15 mouse cellular contexts compared by ENCODE assay signal in genomic region chr2:25243342-25243741, GRCm38 (mm10). TPM values are rescaled to one million over a fixed set of nuclear protein-coding genes. Genes with fewer than 3 reads are reported as not detected.
DNase-seq lines count a peak whose midpoint lies in the region; ATAC-seq and TF ChIP-seq lines count a peak whose summit lies in the region.
"Had no signal": no experiment of that assay in that cellular context is flagged by ENCODE, and none has a peak within 500 bp of the region (broad histone marks: within the 10 kb centered on the region; RNA-seq: fewer than 3 reads in every experiment).

No protein-coding gene starts in this region.

- H3K36me3 ChIP-seq in embryonic facial prominence, embryonic 13.5 days: peaks cover 26% of the 10 kb centered on the region
- H3K36me3 ChIP-seq in hindbrain, embryonic 12.5 days: peaks cover 36% of the 10 kb centered on the region
- H3K36me3 ChIP-seq in midbrain, embryonic 14.5 days (ENCODE audit: control insufficient read depth, insufficient read depth, low read length): peaks cover 39% of the 10 kb centered on the region

- peak; percentile 17 to 36 for DNase-seq in cerebellum, adult 18-20 months
- no peak for DNase-seq in cerebellum, adult 9-10 months
- DNase-seq in midbrain, embryonic 14.5 days: no peak
- DNase-seq in gastrocnemius, adult 2 months: no peak
- DNase-seq in right cerebral cortex, postnatal 36 days (ENCODE audit: low spot score in 2 of 2): no peak
- DNase-seq in gastrocnemius, postnatal 14 days: no peak
- DNase-seq: kidney, adult 18-20 months; lung, postnatal 36 days had no signal

- TF ChIP-seq CTCF in gastrocnemius, adult 2 months (IDR thresholded peaks at IDR 0.05): no peak

- H3K4me3 ChIP-seq in embryonic facial prominence, embryonic 13.5 days: no peak overlapping the region
- H3K4me3 ChIP-seq in hindbrain, embryonic 12.5 days: peak overlapping the region; percentile 55
- peak overlapping the region; percentile 69 for H3K4me3 ChIP-seq in midbrain, embryonic 14.5 days (replicated peaks; ENCODE audit: low read depth, low read length)
- H3K4me3 ChIP-seq in gastrocnemius, adult 2 months: no peak overlapping the region

- peak overlapping the region; percentile 93 for H3K4me2 ChIP-seq in embryonic facial prominence, embryonic 13.5 days
- H3K4me2 ChIP-seq in hindbrain, embryonic 12.5 days (replicated peaks): peak overlapping the region; percentile 92
- H3K4me2 ChIP-seq in midbrain, embryonic 14.5 days (ENCODE audit: low read length): peak overlapping the region; percentile 82

- no peak overlapping the region for H3K27ac ChIP-seq in embryonic facial prominence, embryonic 13.5 days
- no peak overlapping the region for H3K27ac ChIP-seq in hindbrain, embryonic 12.5 days
- no peak overlapping the region for H3K27ac ChIP-seq in midbrain, embryonic 14.5 days (replicated peaks; ENCODE audit: low read depth, low read length)
- no peak overlapping the region for H3K27ac ChIP-seq in gastrocnemius, adult 2 months
- H3K27ac ChIP-seq: liver, embryonic 12.5 days had no signal

- 80% methylated on average over 8 of the region's 8 CpGs for WGBS in embryonic facial prominence, embryonic 13.5 days
- 79% methylated on average over 8 of the region's 8 CpGs for WGBS in hindbrain, embryonic 12.5 days
- WGBS in midbrain, embryonic 14.5 days: 79% methylated on average over 8 of the region's 8 CpGs

- intact Hi-C loops in gastrocnemius, adult 2 months (cut with DNase I): no loop called here
- intact Hi-C loops in gastrocnemius, postnatal 14 days (cut with DNase I; ENCODE audit: low total_unique reads): loop anchor here (10.0 kb wide), 1 partner anchor 49 kb away; the partner anchor contains the start of gene Tor4a

- H3K9ac ChIP-seq in embryonic facial prominence, embryonic 13.5 days: no peak overlapping the region
- peak overlapping the region; percentile 73; the same call in 1 of the 2 replicates for H3K9ac ChIP-seq in hindbrain, embryonic 12.5 days
- peak overlapping the region; percentile 81 for H3K9ac ChIP-seq in midbrain, embryonic 14.5 days (replicated peaks; ENCODE audit: low read length)

- peaks cover 28% of the 10 kb centered on the region for H3K4me1 ChIP-seq in embryonic facial prominence, embryonic 13.5 days
- peaks cover 26% of the 10 kb centered on the region for H3K4me1 ChIP-seq in hindbrain, embryonic 12.5 days
- peaks cover 19% of the 10 kb centered on the region for H3K4me1 ChIP-seq in midbrain, embryonic 14.5 days (ENCODE audit: control insufficient read depth, insufficient read depth, low read length)

- no peak for ATAC-seq in embryonic facial prominence, embryonic 13.5 days (ENCODE audit: insufficient number of reproducible peaks, insufficient read depth, low FRiP score, low TSS enrichment, low read depth)
- no peak for ATAC-seq in hindbrain, embryonic 12.5 days (ENCODE audit: low FRiP score)
- no peak for ATAC-seq in midbrain, embryonic 14.5 days (ENCODE audit: low FRiP score, low TSS enrichment)

- no peaks in the 10 kb centered on the region for H3K9me3 ChIP-seq in embryonic facial prominence, embryonic 13.5 days
- no peaks in the 10 kb centered on the region for H3K9me3 ChIP-seq in hindbrain, embryonic 12.5 days (replicated peaks)
- H3K9me3 ChIP-seq in midbrain, embryonic 14.5 days (ENCODE audit: control insufficient read depth, low read length): no peaks in the 10 kb centered on the region
- H3K9me3 ChIP-seq: G1E; liver, embryonic 12.5 days had no signal

- peaks cover 34% of the 10 kb centered on the region for H3K27me3 ChIP-seq in embryonic facial prominence, embryonic 13.5 days
- peaks cover 20% of the 10 kb centered on the region for H3K27me3 ChIP-seq in hindbrain, embryonic 12.5 days
- no peaks in the 10 kb centered on the region for H3K27me3 ChIP-seq in midbrain, embryonic 14.5 days (ENCODE audit: control insufficient read depth, insufficient read depth, low read length)

RNA-seq across cellular contexts. Expression of gene Cysrt1, which starts 1.1 kb away (rescaled TPM):
- 0.81 TPM in 1 of 2 replicates, not detected in the other for polyA plus RNA-seq in embryonic facial prominence, embryonic 13.5 days (2015; fragmentation: Nextera tagmentation; extraction: Ambion mirVana)
- not detected in 2 replicates for polyA plus RNA-seq in hindbrain, embryonic 12.5 days (2016; fragmentation: Nextera tagmentation; extraction: Ambion mirVana)
- polyA plus RNA-seq in midbrain, embryonic 14.5 days (2014; fragmentation: Nextera tagmentation; extraction: Ambion mirVana): not detected in 2 replicates
- total RNA-seq in gastrocnemius, adult 2 months (2021): not detected
- total RNA-seq in gastrocnemius, postnatal 14 days (2021): not detected
- total RNA-seq: common myeloid progenitor, adult 5-6 weeks; G1E had no signal
- polyA plus RNA-seq: G1E; heart, embryonic 16.5 days; liver, embryonic 12.5 days had no signal

RNA-seq across cellular contexts. Expression of gene Rnf208, which starts 1.3 kb away (rescaled TPM):
- polyA plus RNA-seq in embryonic facial prominence, embryonic 13.5 days (2015; fragmentation: Nextera tagmentation; extraction: Ambion mirVana): 10.8 and 11.3 TPM in 2 replicates
- 37.8 and 40.5 TPM in 2 replicates for polyA plus RNA-seq in hindbrain, embryonic 12.5 days (2016; fragmentation: Nextera tagmentation; extraction: Ambion mirVana)
- 138 and 147 TPM in 2 replicates for polyA plus RNA-seq in midbrain, embryonic 14.5 days (2014; fragmentation: Nextera tagmentation; extraction: Ambion mirVana)
- under 1 TPM; 0.39 to 0.56 TPM for total RNA-seq in gastrocnemius, adult 2 months (2021)
- total RNA-seq in gastrocnemius, postnatal 14 days (2021): 1 to 10 TPM in 1 of 2 experiments, under 1 TPM in 1; 0.66 to 1.4 TPM

RNA-seq across cellular contexts. Expression of gene AL732309.1, which starts 3.3 kb away (rescaled TPM):
- 6.9 and 7.9 TPM in 2 replicates for polyA plus RNA-seq in embryonic facial prominence, embryonic 13.5 days (2015; fragmentation: Nextera tagmentation; extraction: Ambion mirVana)
- polyA plus RNA-seq in hindbrain, embryonic 12.5 days (2016; fragmentation: Nextera tagmentation; extraction: Ambion mirVana): 3.5 and 6.2 TPM in 2 replicates
- polyA plus RNA-seq in midbrain, embryonic 14.5 days (2014; fragmentation: Nextera tagmentation; extraction: Ambion mirVana): 3.7 and 5.1 TPM in 2 replicates
- total RNA-seq in gastrocnemius, adult 2 months (2021): 1 to 10 TPM in 1 of 2 experiments, under 1 TPM in 1; 0.86 to 1.2 TPM
- total RNA-seq in gastrocnemius, postnatal 14 days (2021): 1 to 10 TPM in 1 of 2 experiments, not detected in 1; 1.5 TPM

RNA-seq across cellular contexts. Expression of gene Rnf224, which starts 6.8 kb away (rescaled TPM):
- not detected in 2 replicates for polyA plus RNA-seq in embryonic facial prominence, embryonic 13.5 days (2015; fragmentation: Nextera tagmentation; extraction: Ambion mirVana)
- not detected in 2 replicates for polyA plus RNA-seq in hindbrain, embryonic 12.5 days (2016; fragmentation: Nextera tagmentation; extraction: Ambion mirVana)
- polyA plus RNA-seq in midbrain, embryonic 14.5 days (2014; fragmentation: Nextera tagmentation; extraction: Ambion mirVana): not detected in 2 replicates
- total RNA-seq in gastrocnemius, adult 2 months (2021): not detected
- not detected for total RNA-seq in gastrocnemius, postnatal 14 days (2021)
- total RNA-seq: common myeloid progenitor, adult 5-6 weeks had no signal
- polyA plus RNA-seq: heart, embryonic 16.5 days; small intestine, adult 2 months had no signal

RNA-seq across cellular contexts. Expression of gene Slc34a3, which starts 9.2 kb away (rescaled TPM):
- polyA plus RNA-seq in embryonic facial prominence, embryonic 13.5 days (2015; fragmentation: Nextera tagmentation; extraction: Ambion mirVana): not detected in 2 replicates
- polyA plus RNA-seq in hindbrain, embryonic 12.5 days (2016; fragmentation: Nextera tagmentation; extraction: Ambion mirVana): not detected in 2 replicates
- polyA plus RNA-seq in midbrain, embryonic 14.5 days (2014; fragmentation: Nextera tagmentation; extraction: Ambion mirVana): not detected in 2 replicates
- total RNA-seq in gastrocnemius, adult 2 months (2021): not detected
- total RNA-seq in gastrocnemius, postnatal 14 days (2021): not detected
- total RNA-seq: common myeloid progenitor, adult 5-6 weeks; G1E had no signal
- polyA plus RNA-seq: heart, embryonic 16.5 days; liver, embryonic 12.5 days had no signal

Comparison
In these comparisons a context has a peak if more than half of its experiments do, and no peak if none do; other contexts are left out.
1. DNase-seq: peak in cerebellum, adult 18-20 months (2 of 2); none in cerebellum, adult 9-10 months (single experiment), midbrain, embryonic 14.5 days (single experiment), gastrocnemius, adult 2 months (single experiment), right cerebral cortex, postnatal 36 days (0 of 2) and gastrocnemius, postnatal 14 days (single experiment).
2. H3K4me3 ChIP-seq: peak in hindbrain, embryonic 12.5 days (single experiment) and midbrain, embryonic 14.5 days (single experiment); none in embryonic facial prominence, embryonic 13.5 days (single experiment) and gastrocnemius, adult 2 months (single experiment).
3. Peak in every context shown above with its lines, with median percentiles within 50 percentile points of each other: H3K4me2 ChIP-seq.